Mouse (Mus musculus): ENCODE results near the gene 2900026A02Rik.
A peak's percentile ranks its signal among the peaks of the same experiment; 100 is the strongest.

2900026A02Rik gene

GRCm38 (mm10) chr5:113150871-113151553 is 70.0 kb downstream of the 2900026A02Rik start:
- no peak for DNase-seq (ENCODE audit: low read depth, low spot score)

- no peak for DNase-seq (ENCODE audit: low read depth, low spot score)
These were observed 72.0 kb downstream of the 2900026A02Rik start for GRCm38 (mm10) chr5:113149052-113149451.

GRCm38 (mm10) chr5:113147994-113148471 is 73.0 kb downstream of the 2900026A02Rik start:
- DNase-seq (ENCODE audit: low read depth, low spot score) = no peak

GRCm38 (mm10) chr5:113146656-113147055 is 74.4 kb downstream of the 2900026A02Rik start:
- DNase-seq (ENCODE audit: low read depth, low spot score) = no peak

GRCm38 (mm10) chr5:113145171-113145570 is 75.9 kb downstream of the 2900026A02Rik start:
- DNase-seq (ENCODE audit: low read depth, low spot score) = no peak

- DNase-seq (ENCODE audit: low read depth, low spot score) = peak; percentile 49
These were observed 78.5 kb downstream of the 2900026A02Rik start for GRCm38 (mm10) chr5:113142486-113142885.

GRCm38 (mm10) chr5:113142018-113142417 is 79.0 kb downstream of the 2900026A02Rik start:
- no peak for DNase-seq (ENCODE audit: low read depth, low spot score)

GRCm38 (mm10) chr5:113140872-113141271 is 80.2 kb downstream of the 2900026A02Rik start:
- DNase-seq (ENCODE audit: low read depth, low spot score) = no peak

GRCm38 (mm10) chr5:113140051-113140450 is 81.0 kb downstream of the 2900026A02Rik start:
- no peak for DNase-seq (ENCODE audit: low read depth, low spot score)

GRCm38 (mm10) chr5:113139064-113139726 is 81.8 kb downstream of the 2900026A02Rik start:
- no peak for DNase-seq (ENCODE audit: low read depth, low spot score)

- DNase-seq (ENCODE audit: low read depth, low spot score) = no peak
These were observed 82.5 kb downstream of the 2900026A02Rik start for GRCm38 (mm10) chr5:113138319-113139063.

- no peak for DNase-seq (ENCODE audit: low read depth, low spot score)
These were observed 83.2 kb downstream of the 2900026A02Rik start for GRCm38 (mm10) chr5:113137691-113138318.

GRCm38 (mm10) chr5:113136951-113137487 is 84.0 kb downstream of the 2900026A02Rik start:
- no peak for DNase-seq (ENCODE audit: low read depth, low spot score)

GRCm38 (mm10) chr5:113135513-113135912 is 85.5 kb downstream of the 2900026A02Rik start:
- no peak for DNase-seq (ENCODE audit: low read depth, low spot score)

- no peak for DNase-seq (ENCODE audit: low read depth, low spot score)
These were observed 87.0 kb downstream of the 2900026A02Rik start for GRCm38 (mm10) chr5:113133722-113134710.

GRCm38 (mm10) chr5:113133080-113133491 is 88.0 kb downstream of the 2900026A02Rik start:
- no peak for DNase-seq (ENCODE audit: low read depth, low spot score)

GRCm38 (mm10) chr5:113132635-113133041 is 88.4 kb downstream of the 2900026A02Rik start:
- no peak for DNase-seq (ENCODE audit: low read depth, low spot score)

GRCm38 (mm10) chr5:113128426-113128825 is 92.6 kb downstream of the 2900026A02Rik start:
- no peak for DNase-seq (ENCODE audit: low read depth, low spot score)

- DNase-seq (ENCODE audit: low read depth, low spot score) = no peak
These were observed 94.6 kb downstream of the 2900026A02Rik start for GRCm38 (mm10) chr5:113126476-113126875.

- no peak for DNase-seq (ENCODE audit: low read depth, low spot score)
These were observed 97.3 kb downstream of the 2900026A02Rik start for GRCm38 (mm10) chr5:113123693-113124092.

All from retina, adult 2 months (tissue).